Mouse (Mus musculus): ENCODE measurements around the gene Ddi2.

The Ddi2 gene

GRCm38 (mm10) chr4:141722731-141723672 lies at the start of gene Ddi2:
Ddi2 (minus strand) TSS chr4:141723419.
- peak; percentile 79 for DNase-seq (ENCODE audit: low read depth, low spot score)

GRCm38 (mm10) chr4:141773019-141773418 lies 49.8 kb upstream of the Ddi2 start:
- DNase-seq (ENCODE audit: low read depth, low spot score) = peak; percentile 42

- DNase-seq (ENCODE audit: low read depth, low spot score) = no peak
These were observed 48.6 kb upstream of the Ddi2 start for GRCm38 (mm10) chr4:141771823-141772222.

GRCm38 (mm10) chr4:141769501-141770160 lies 46.4 kb upstream of the Ddi2 start:
- DNase-seq (ENCODE audit: low read depth, low spot score) = no peak

- no peak for DNase-seq (ENCODE audit: low read depth, low spot score)
These were observed 44.3 kb upstream of the Ddi2 start for GRCm38 (mm10) chr4:141767353-141768036.

GRCm38 (mm10) chr4:141766668-141767352 lies 43.6 kb upstream of the Ddi2 start:
- DNase-seq (ENCODE audit: low read depth, low spot score) = no peak

- no peak for DNase-seq (ENCODE audit: low read depth, low spot score)
These were observed 43.1 kb upstream of the Ddi2 start for GRCm38 (mm10) chr4:141766316-141766667.

- no peak for DNase-seq (ENCODE audit: low read depth, low spot score)
These were observed 41.8 kb upstream of the Ddi2 start for GRCm38 (mm10) chr4:141765008-141765407.

GRCm38 (mm10) chr4:141763476-141763875 lies 40.3 kb upstream of the Ddi2 start:
- DNase-seq (ENCODE audit: low read depth, low spot score) = no peak

GRCm38 (mm10) chr4:141762102-141762598 lies 38.9 kb upstream of the Ddi2 start:
- no peak for DNase-seq (ENCODE audit: low read depth, low spot score)

- no peak for DNase-seq (ENCODE audit: low read depth, low spot score)
These were observed 37.7 kb upstream of the Ddi2 start for GRCm38 (mm10) chr4:141760942-141761341.

- no peak for DNase-seq (ENCODE audit: low read depth, low spot score)
These were observed 35.8 kb upstream of the Ddi2 start for GRCm38 (mm10) chr4:141758874-141759542.

GRCm38 (mm10) chr4:141757124-141757523 lies 33.9 kb upstream of the Ddi2 start:
- no peak for DNase-seq (ENCODE audit: low read depth, low spot score)

- DNase-seq (ENCODE audit: low read depth, low spot score) = no peak
These were observed 32.2 kb upstream of the Ddi2 start for GRCm38 (mm10) chr4:141755375-141755930.

GRCm38 (mm10) chr4:141752076-141752421 lies 28.8 kb upstream of the Ddi2 start:
- peak; percentile 80 for DNase-seq (ENCODE audit: low read depth, low spot score)

- peak; percentile 75 for DNase-seq (ENCODE audit: low read depth, low spot score)
These were observed 28.3 kb upstream of the Ddi2 start for GRCm38 (mm10) chr4:141751419-141752075.

- no peak for DNase-seq (ENCODE audit: low read depth, low spot score)
These were observed 27.6 kb upstream of the Ddi2 start for GRCm38 (mm10) chr4:141750826-141751225.

GRCm38 (mm10) chr4:141749557-141749956 lies 26.3 kb upstream of the Ddi2 start:
- DNase-seq (ENCODE audit: low read depth, low spot score) = peak; percentile 38

GRCm38 (mm10) chr4:141746578-141747346 lies 23.5 kb upstream of the Ddi2 start, which contains the start of gene Agmat:
Agmat (plus strand) TSS chr4:141746672.
- DNase-seq (ENCODE audit: low read depth, low spot score) = no peak
